Mouse (Mus musculus) myocyte (in vitro differentiated cells): Measurements from ENCODE around the gene Slc27a2.

Experiments
- CEBPB ChIP-seq: IDR thresholded peaks from 2 replicates; pipeline ENCODE4 v1.6.1; 2011; ENCODE audit warnings: mild to moderate bottlenecking, moderate library complexity; ENCODE audit not compliant: poor library complexity, insufficient read depth, severe bottlenecking
- MAX ChIP-seq: IDR thresholded peaks from one replicate; pipeline ENCODE4 v1.6.1; 2011; ENCODE audit warnings: low read depth, mild to moderate bottlenecking, control low read depth
- MYOD1 ChIP-seq, 3 experiments: IDR thresholded peaks; one replicate each; pipeline ENCODE4 v1.6.1; 2011; ENCODE audit warnings: control low read depth in 2 of 3, low read depth in 2 of 3, mild to moderate bottlenecking in 2 of 3, moderate library complexity in 1 of 3; ENCODE audit not compliant: insufficient read length in 2 of 3, control insufficient read depth in 1 of 3
- MYOG ChIP-seq, 3 experiments: IDR thresholded peaks; one replicate each; pipeline ENCODE4 v1.6.1; 2011; ENCODE audit warnings: control low read depth in 2 of 3, low read depth in 2 of 3, mild to moderate bottlenecking in 2 of 3; ENCODE audit not compliant: insufficient read length in 2 of 3, control insufficient read depth in 1 of 3, insufficient read depth in 1 of 3
- POLR2A ChIP-seq: IDR thresholded peaks from one replicate; pipeline ENCODE4 v1.6.1; 2011; ENCODE audit warnings: low read depth, mild to moderate bottlenecking, control low read depth, moderate library complexity; ENCODE audit not compliant: insufficient read length
- REST ChIP-seq: IDR thresholded peaks from one replicate; pipeline ENCODE4 v1.6.1; 2011; ENCODE audit warnings: mild to moderate bottlenecking, control low read depth, moderate library complexity; ENCODE audit not compliant: insufficient read depth, insufficient read length
- USF1 ChIP-seq: IDR thresholded peaks from one replicate; pipeline ENCODE4 v1.6.1; 2011; ENCODE audit warnings: low read depth, mild to moderate bottlenecking, control low read depth, moderate library complexity

DNA sequence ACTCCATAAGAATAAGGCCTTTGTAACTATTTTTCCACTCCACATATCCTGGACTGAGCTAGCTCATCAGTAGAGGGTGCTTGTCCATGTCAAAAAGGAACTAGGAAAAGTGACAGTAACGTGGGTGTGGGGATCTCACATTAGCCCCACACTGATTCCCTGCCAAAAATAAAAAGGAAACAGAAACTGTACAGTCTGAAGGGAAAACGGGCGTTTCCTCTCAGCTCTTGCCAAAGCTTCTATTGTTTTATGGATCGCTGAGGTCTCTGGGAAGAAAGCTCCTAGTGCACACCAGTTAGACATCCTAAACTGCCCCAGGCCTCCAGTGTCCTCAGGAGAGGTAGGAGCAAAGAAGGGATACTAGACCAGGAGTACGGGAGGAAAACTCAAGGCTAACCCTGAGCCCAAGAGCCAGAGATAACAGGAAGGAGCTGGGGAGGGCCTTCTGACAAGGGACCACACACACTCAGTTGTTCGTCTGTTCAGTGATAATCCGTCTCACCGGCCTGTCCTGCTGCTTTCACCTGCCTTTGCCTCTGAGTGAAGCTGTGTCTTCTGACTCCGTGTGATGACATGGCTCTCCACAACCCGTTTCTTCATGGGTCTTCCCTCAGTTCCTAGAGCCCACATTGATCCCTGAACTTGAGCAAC lies 55.5 kb downstream of the Slc27a2 start:
- TF ChIP-seq MAX: no peak
- TF ChIP-seq POLR2A: no peak
- no peak for TF ChIP-seq CEBPB
- no peak for TF ChIP-seq MYOD1 (IDR thresholded peaks at IDR 0.05; ENCODE audit: control insufficient read depth in 1 of 3, insufficient read length in 2 of 3, low read depth in 2 of 3)
- TF ChIP-seq USF1: no peak
- no peak for TF ChIP-seq REST
- TF ChIP-seq MYOG (IDR thresholded peaks at IDR 0.05; ENCODE audit: control insufficient read depth in 1 of 3, insufficient read depth in 1 of 3, insufficient read length in 2 of 3, low read depth in 2 of 3): no peak
